Mouse (Mus musculus): ENCODE measurements around the gene Slc5a3.

Gene Slc5a3

GRCm38 (mm10) chr16:92117337-92118209, 59.5 kb downstream of the Slc5a3 start:
- DNase-seq (ENCODE audit: low read depth in 1 of 2, low spot score in 2 of 2): no peak

- no peak for DNase-seq (ENCODE audit: low read depth in 1 of 2, low spot score in 2 of 2)
These were observed 60.9 kb downstream of the Slc5a3 start for GRCm38 (mm10) chr16:92119013-92119515.

DNA sequence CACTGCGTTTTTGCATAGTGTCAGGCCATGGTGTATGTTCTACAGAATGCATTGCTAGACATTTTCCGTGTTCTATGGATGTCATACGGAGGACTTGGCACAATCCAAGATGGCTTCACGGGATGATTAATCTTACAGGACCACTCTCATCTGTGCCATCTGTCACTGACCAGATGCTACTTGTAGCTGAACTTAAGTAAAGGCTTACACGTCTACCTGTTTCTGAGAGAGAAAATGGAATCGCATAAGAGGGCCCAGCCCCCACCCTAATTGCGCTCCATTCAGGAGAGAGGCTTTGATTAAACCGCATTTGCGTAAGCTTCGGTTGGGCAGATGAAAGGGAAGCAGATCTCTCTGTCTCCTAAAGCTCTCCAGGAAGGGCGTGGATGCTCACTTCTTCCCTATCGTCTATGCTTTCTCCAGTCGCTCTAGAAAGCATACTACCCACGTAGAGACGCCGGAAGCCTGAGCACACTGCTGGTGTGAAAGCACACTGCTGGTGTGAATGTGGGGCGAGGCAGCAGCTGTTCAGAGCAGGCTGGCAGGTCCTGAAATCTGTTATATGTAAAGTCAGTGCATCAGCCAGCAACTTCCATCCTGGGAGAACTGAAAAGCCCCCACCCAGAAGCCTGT, 62.9 kb downstream of the Slc5a3 start:
- DNase-seq (ENCODE audit: low read depth in 1 of 2, low spot score in 2 of 2): no peak

- no peak for DNase-seq (ENCODE audit: low read depth in 1 of 2, low spot score in 2 of 2)
These were observed 69.1 kb downstream of the Slc5a3 start for GRCm38 (mm10) chr16:92127226-92127625.

DNA sequence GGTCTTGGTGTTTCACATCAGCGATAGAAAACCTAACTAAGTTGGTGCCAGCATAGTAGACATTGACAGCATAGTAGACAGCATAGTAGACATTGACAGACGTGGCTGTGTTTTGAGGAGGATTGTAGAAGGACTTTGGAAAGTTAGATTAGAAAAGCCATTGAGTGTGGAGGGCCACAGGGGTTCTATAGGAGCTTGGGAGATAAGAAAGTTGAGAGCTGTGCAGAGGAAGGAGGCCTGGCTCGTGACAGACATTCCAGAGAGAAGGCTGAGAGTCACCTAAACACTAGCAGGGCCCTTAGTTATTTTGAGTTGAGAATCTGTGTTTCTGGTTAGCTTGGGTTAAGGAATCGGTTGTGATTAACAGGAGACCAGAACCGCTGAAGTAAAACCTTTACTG, 69.5 kb downstream of the Slc5a3 start:
- no peak for DNase-seq (ENCODE audit: low read depth in 1 of 2, low spot score in 2 of 2)

- no peak for DNase-seq (ENCODE audit: low read depth in 1 of 2, low spot score in 2 of 2)
These were observed 71.7 kb downstream of the Slc5a3 start for GRCm38 (mm10) chr16:92129843-92130242.

GRCm38 (mm10) chr16:92132511-92132910, 74.4 kb downstream of the Slc5a3 start:
- DNase-seq (ENCODE audit: low read depth in 1 of 2, low spot score in 2 of 2): no peak

DNA sequence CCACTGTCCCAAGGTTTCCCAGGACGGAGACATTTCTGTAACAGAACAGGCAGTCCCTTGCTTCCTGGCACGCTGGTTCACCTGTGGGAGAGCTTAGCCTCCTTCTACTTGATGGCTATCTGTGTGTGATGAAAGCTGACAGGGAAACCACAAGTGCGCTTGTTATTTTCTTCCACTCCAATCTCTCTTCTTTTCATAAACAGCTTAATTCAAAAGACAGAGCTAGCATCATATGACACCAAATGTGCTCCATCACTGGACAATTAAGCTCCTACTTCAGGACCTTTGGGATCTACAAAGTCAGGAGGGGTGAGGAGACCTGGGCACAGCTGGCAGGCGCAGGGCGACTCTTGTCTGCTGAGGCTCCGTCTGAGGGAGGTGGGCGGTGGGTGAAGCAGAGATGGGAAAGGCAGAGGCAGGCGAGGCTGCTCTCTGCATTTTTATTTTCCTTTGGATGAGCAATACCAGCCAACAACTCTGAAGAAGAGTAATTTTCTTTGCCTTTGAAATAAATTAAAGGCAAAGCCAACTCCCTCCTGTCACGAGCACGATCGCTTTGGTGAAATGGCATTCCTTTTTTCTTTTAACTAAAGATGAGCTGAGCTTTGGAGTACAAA, 76.1 kb downstream of the Slc5a3 start:
- no peak for DNase-seq (ENCODE audit: low read depth in 1 of 2, low spot score in 2 of 2)

GRCm38 (mm10) chr16:92136275-92136674, 78.2 kb downstream of the Slc5a3 start:
- DNase-seq (ENCODE audit: low read depth in 1 of 2, low spot score in 2 of 2): no peak
